In genomic region chr11:88118817-88119642, GRCm38 (mm10) we compare ENCODE assay signal across 8 mouse cellular contexts. TPM values are rescaled to one million over a fixed set of nuclear protein-coding genes. Genes with fewer than 3 reads are reported as not detected.
A peak's percentile ranks its signal among the peaks of the same experiment; 100 is the strongest.
DNase-seq lines count a peak whose midpoint lies in the region; ATAC-seq and TF ChIP-seq lines count a peak whose summit lies in the region.

No protein-coding gene starts in this region.

- H3K4me3 ChIP-seq in brown adipose tissue, adult 24 weeks (ENCODE audit: insufficient read depth, low read depth, low read length), result no peak overlapping the region
- 0 out of 2 replicates have a peak overlapping the region, but pooled peaks have one; percentile 10 for H3K4me3 ChIP-seq in forebrain, embryonic 13.5 days
- H3K4me3 ChIP-seq in heart, postnatal 0 days (ENCODE audit: low read depth, low read length), result no peak overlapping the region

- TF ChIP-seq EP300 in heart, postnatal 0 days (IDR thresholded peaks at IDR 0.05; ENCODE audit: low read depth), result peak; percentile 82

- ATAC-seq in forebrain, embryonic 13.5 days, result peak; percentile 91
- ATAC-seq in heart, postnatal 0 days (ENCODE audit: insufficient read depth, low read depth), result peak; percentile 91
- no peak for ATAC-seq in megakaryocyte progenitor cell, adult 5-6 weeks (replicated peaks; ENCODE audit: poor library complexity)

- H3K27me3 ChIP-seq in forebrain, embryonic 13.5 days, result no peaks in the 10 kb centered on the region
- H3K27me3 ChIP-seq in heart, postnatal 0 days (ENCODE audit: control insufficient read depth, insufficient read depth, low read length), result no peaks in the 10 kb centered on the region

- H3K9ac ChIP-seq in forebrain, embryonic 13.5 days, result peak overlapping the region; percentile 55
- H3K9ac ChIP-seq in heart, postnatal 0 days (replicated peaks; ENCODE audit: low read depth, low read length), result peak overlapping the region; percentile 28; the same call in 1 of the 2 replicates

- H3K36me3 ChIP-seq in forebrain, embryonic 13.5 days (ENCODE audit: poor library complexity, severe bottlenecking), result peaks cover 6% of the 10 kb centered on the region; the same call in 1 of the 2 replicates
- no peaks in the 10 kb centered on the region for H3K36me3 ChIP-seq in heart, postnatal 0 days (replicated peaks; ENCODE audit: control insufficient read depth, insufficient read depth, low read length)

- no peak for TF ChIP-seq CTCF in heart, postnatal 0 days (IDR thresholded peaks at IDR 0.05; ENCODE audit: low read depth)

- DNase-seq in 3134 (ENCODE audit: extremely low read depth, insufficient read length, low spot score), result peak; percentile 33
- DNase-seq in heart, postnatal 0 days (ENCODE audit: low spot score), result peak; percentile 95
- DNase-seq in kidney, postnatal 36 days, result peak; percentile 80 to 91
- DNase-seq in lung, adult 18-20 months, result peak; percentile 84 to 89
- DNase-seq in ovary, postnatal 10 days (ENCODE audit: low spot score), result peak; percentile 36

- peak overlapping the region; percentile 99 for H3K27ac ChIP-seq in brown adipose tissue, adult 24 weeks (replicated peaks; ENCODE audit: low read depth, low read length)
- peak overlapping the region; percentile 99 for H3K27ac ChIP-seq in forebrain, embryonic 13.5 days
- H3K27ac ChIP-seq in heart, postnatal 0 days (ENCODE audit: low read depth), result peak overlapping the region; percentile 91

- WGBS in forebrain, embryonic 13.5 days, result 2% methylated on average over 8 of the region's 8 CpGs
- 12% methylated on average over 8 of the region's 8 CpGs for WGBS in heart, postnatal 0 days

- H3K4me2 ChIP-seq in forebrain, embryonic 13.5 days, result peak overlapping the region; percentile 48
- H3K4me2 ChIP-seq in heart, postnatal 0 days (ENCODE audit: low read depth, low read length), result peak overlapping the region; percentile 31

- no peaks in the 10 kb centered on the region for H3K9me3 ChIP-seq in forebrain, embryonic 13.5 days (replicated peaks)
- no peaks in the 10 kb centered on the region for H3K9me3 ChIP-seq in heart, postnatal 0 days (replicated peaks; ENCODE audit: control insufficient read depth, low read length)

- H3K4me1 ChIP-seq in brown adipose tissue, adult 24 weeks (ENCODE audit: control insufficient read depth, insufficient read depth, insufficient read length, low read length), result peaks cover 51% of the 10 kb centered on the region
- peaks cover 88% of the 10 kb centered on the region for H3K4me1 ChIP-seq in forebrain, embryonic 13.5 days
- H3K4me1 ChIP-seq in heart, postnatal 0 days (ENCODE audit: control insufficient read depth, insufficient read depth), result peaks cover 63% of the 10 kb centered on the region

RNA-seq across cellular contexts. Expression of gene Cuedc1, which starts 21.2 kb away (rescaled TPM):
- polyA plus RNA-seq in brown adipose tissue, adult 24 weeks (2012; ENCODE audit: insufficient read depth, insufficient read length, missing spikeins), result 7.3 and 15.9 TPM in 2 replicates
- polyA plus RNA-seq in forebrain, embryonic 13.5 days (2015; fragmentation: Nextera tagmentation; extraction: Ambion mirVana), result 32.8 and 37.4 TPM in 2 replicates
- 15.1 and 19.2 TPM in 2 replicates for total RNA-seq in heart, postnatal 0 days (2014; rRNA removed; ENCODE audit: low replicate concordance)
- 17.0 and 17.5 TPM in 2 replicates for polyA plus RNA-seq in heart, postnatal 0 days (2015; fragmentation: Nextera tagmentation; extraction: Ambion mirVana)
- 0.73 and 3.7 TPM in 2 replicates for total RNA-seq in megakaryocyte progenitor cell, adult 5-6 weeks (2015)
- 0.12 and 1.0 TPM in 2 replicates for total RNA-seq in megakaryocyte progenitor cell, adult 5-6 weeks (2017)

RNA-seq across cellular contexts. Expression of gene Vezf1, which starts 51.0 kb away (rescaled TPM):
- polyA plus RNA-seq in brown adipose tissue, adult 24 weeks (2012; ENCODE audit: insufficient read depth, insufficient read length, missing spikeins), result 17.3 and 19.7 TPM in 2 replicates
- polyA plus RNA-seq in forebrain, embryonic 13.5 days (2015; fragmentation: Nextera tagmentation; extraction: Ambion mirVana), result 65.6 and 72.7 TPM in 2 replicates
- 31.9 and 35.5 TPM in 2 replicates for total RNA-seq in heart, postnatal 0 days (2014; rRNA removed; ENCODE audit: low replicate concordance)
- 17.6 and 18.2 TPM in 2 replicates for polyA plus RNA-seq in heart, postnatal 0 days (2015; fragmentation: Nextera tagmentation; extraction: Ambion mirVana)
- total RNA-seq in megakaryocyte progenitor cell, adult 5-6 weeks (2015), result 37.5 and 41.8 TPM in 2 replicates
- 16.2 and 18.8 TPM in 2 replicates for total RNA-seq in megakaryocyte progenitor cell, adult 5-6 weeks (2017)

Comparison
In these comparisons a context has a peak if more than half of its experiments do, and no peak if none do; other contexts are left out.
1. DNase-seq: peak in every context shown above with its lines; median percentile 95 in heart, postnatal 0 days; 86 in lung, adult 18-20 months; 86 in kidney, postnatal 36 days; 36 in ovary, postnatal 10 days; 33 in 3134.